Mouse (Mus musculus) liver, postnatal 0 days (tissue): ENCODE data around the gene 6030445D17Rik. TPM values are rescaled to one million over a fixed set of nuclear protein-coding genes. Genes with fewer than 3 reads are reported as not detected.

Experiments used
- ATAC-seq: fragments of 200-750 bp; cut with Nextera tagmentation; 2 replicates; pipeline ENCODE4 v1.8.0; 2017; ENCODE audit warnings: mild to moderate bottlenecking, moderate library complexity
- DNase-seq: peaks from one replicate; pipeline ENCODE4 v3.0.0-alpha.2; 2016
- H3K27ac ChIP-seq: fragments of 300-500 bp; sonication (generic); 2 replicates; pipeline ENCODE4 v1.5.1; 2014; ENCODE audit warnings: antibody characterized with exemption, moderate library complexity, mild to moderate bottlenecking, low read depth
- H3K27me3 ChIP-seq: fragments of 300-500 bp; sonication (generic); 2 replicates; pipeline ENCODE4 v1.6.1; 2014; ENCODE audit warnings: low read length, control low read depth, mixed read lengths; ENCODE audit not compliant: insufficient read depth
- H3K36me3 ChIP-seq: fragments of 300-500 bp; sonication (generic); replicated peaks from 2 replicates; pipeline ENCODE4 v1.6.1; 2014; ENCODE audit warnings: mild to moderate bottlenecking, control low read depth, low read length, moderate library complexity, mixed read lengths; ENCODE audit not compliant: insufficient read depth
- H3K4me1 ChIP-seq: fragments of 300-500 bp; sonication (generic); 2 replicates; pipeline ENCODE4 v1.6.1; 2014; ENCODE audit warnings: antibody characterized with exemption, mild to moderate bottlenecking, control low read depth; ENCODE audit not compliant: insufficient read depth
- H3K4me2 ChIP-seq: fragments of 300-500 bp; sonication (generic); 2 replicates; pipeline ENCODE4 v1.6.1; 2014; ENCODE audit warnings: low read depth, mild to moderate bottlenecking, low read length, moderate library complexity, mixed read lengths
- H3K4me3 ChIP-seq: fragments of 300-500 bp; sonication (generic); 2 replicates; pipeline ENCODE4 v1.5.1; 2014; ENCODE audit warnings: low read depth, low read length
- H3K9ac ChIP-seq: fragments of 300-500 bp; sonication (generic); replicated peaks from 2 replicates; pipeline ENCODE4 v1.6.1; 2014; ENCODE audit warnings: mild to moderate bottlenecking, moderate library complexity
- H3K9me3 ChIP-seq: fragments of 300-500 bp; sonication (generic); 2 replicates; pipeline ENCODE4 v1.6.1; 2016; ENCODE audit warnings: mild to moderate bottlenecking, control low read depth, low read length, mixed read lengths
- CTCF ChIP-seq: sonication (generic); IDR thresholded peaks from 2 replicates; pipeline ENCODE4 v1.5.1; 2016; ENCODE audit warnings: antibody characterized with exemption, low read depth
- EP300 ChIP-seq: IDR thresholded peaks from 2 replicates; pipeline ENCODE4 v1.6.1; 2016; ENCODE audit warnings: antibody characterized with exemption, low read depth, mild to moderate bottlenecking
- WGBS: fragments of 180-500 bp; shearing (Covaris S2); extraction: QIAGEN DNeasy Blood & Tissue Kit; methylation state at CpG from one replicate; pipeline ENCODE4 v1.1.7; 2014; ENCODE audit not compliant: insufficient replicate concordance; 5-methylcytosine and 5-hydroxymethylcytosine counted together
- polyA plus RNA-seq: library from polyadenylated mRNA; unstranded; fragments of >200 nt; fragmentation: Nextera tagmentation; extraction: Ambion mirVana; gene quantifications from 2 replicates; pipeline ENCODE4 v1.2.1, GENCODE M21; 2015

Gene 6030445D17Rik
- polyA plus RNA-seq: 0.12 TPM in 1 of 2 replicates, not detected in the other

DNA sequence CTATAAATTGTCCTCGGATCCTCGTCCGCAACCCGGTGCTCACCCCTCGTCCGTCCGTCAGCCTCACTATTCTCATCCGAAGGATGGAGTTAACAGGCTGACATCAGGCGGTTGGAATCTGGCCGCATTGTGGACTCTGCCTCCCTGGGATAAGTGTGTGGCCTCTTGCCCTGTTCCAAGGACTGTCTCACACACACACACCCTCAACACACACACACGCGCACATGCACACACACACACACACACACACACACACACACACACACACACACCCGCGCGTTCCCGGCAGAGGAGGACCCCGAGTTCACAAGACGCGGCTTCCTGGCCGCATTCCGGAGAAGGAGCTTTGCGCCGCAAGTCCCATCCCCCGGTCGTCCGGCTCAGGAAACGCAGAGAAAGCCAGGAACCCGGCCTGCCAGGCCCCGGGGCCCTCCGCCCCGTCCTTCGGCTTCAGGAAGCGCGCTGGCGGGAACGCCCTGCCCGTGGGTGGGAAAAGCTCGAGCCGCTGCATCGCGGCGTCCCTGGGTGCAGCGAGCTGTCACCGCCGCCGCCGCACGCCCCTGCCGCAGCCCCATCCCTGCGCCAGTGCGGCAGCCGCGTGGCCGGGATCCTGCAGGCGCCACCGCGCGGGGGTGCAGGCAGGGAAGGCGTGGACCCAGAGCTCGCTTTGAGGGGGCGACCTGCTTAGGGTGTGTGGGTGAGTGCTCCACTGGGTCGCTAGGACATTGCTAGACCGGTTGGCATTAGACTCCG lies at the start of gene 6030445D17Rik:
Gene 6030445D17Rik (plus strand): TSS at position 165 of the 753 bp plus-strand sequence.
- H3K36me3 ChIP-seq: no peaks in the 10 kb centered on the region
- ATAC-seq: peak; percentile 77
- H3K9me3 ChIP-seq: no peaks in the 10 kb centered on the region
- H3K27me3 ChIP-seq: peaks cover 5% of the 10 kb centered on the region
- H3K27ac ChIP-seq: peak within 1 kb of the TSS; percentile 75
- 4% methylated on average over 55 of the region's 64 CpGs for WGBS
- TF ChIP-seq EP300: no peak
- TF ChIP-seq CTCF: no peak
- peak; percentile 67 for DNase-seq
- peak within 1 kb of the TSS; percentile 67 for H3K9ac ChIP-seq
- peak within 1 kb of the TSS; percentile 62 for H3K4me3 ChIP-seq
- H3K4me2 ChIP-seq: peak within 1 kb of the TSS; percentile 90
- H3K4me1 ChIP-seq: 0 out of 2 replicates have a peak, but pooled peaks cover 6% of the 10 kb centered on the region

DNA sequence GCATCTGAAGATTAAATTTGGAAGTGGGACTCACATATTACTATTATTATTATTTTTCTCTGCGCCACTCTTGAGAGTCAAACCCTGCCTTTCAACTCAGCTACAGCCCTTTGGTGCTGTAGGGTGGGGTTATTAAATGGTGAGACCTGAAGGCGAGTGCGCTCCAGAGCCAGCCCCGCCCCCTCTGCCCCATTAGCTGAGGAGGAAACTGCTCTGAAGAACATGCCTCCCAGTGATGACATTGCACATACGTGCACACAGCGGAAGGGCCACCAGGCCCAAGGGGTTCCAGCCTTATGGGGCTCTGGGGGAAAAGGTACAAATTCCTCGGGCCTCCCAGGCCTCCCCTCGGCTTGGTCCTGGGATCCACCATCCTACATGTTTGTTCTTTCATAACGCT lies 46.6 kb upstream of the 6030445D17Rik start:
- ATAC-seq (no peak), DNase-seq (no peak)
- Histone ChIP-seq H3K36me3 (no peaks in the 10 kb centered on the region), H3K4me3 (no peak overlapping the region), H3K9ac (no peak overlapping the region), H3K4me1 (no peaks in the 10 kb centered on the region), H3K9me3 (no peaks in the 10 kb centered on the region), H3K4me2 (no peak overlapping the region), H3K27ac (no peak overlapping the region), H3K27me3 (peaks cover 9% of the 10 kb centered on the region; the same call in 1 of the 2 replicates)
- TF ChIP-seq CTCF (no peak), EP300 (no peak)
- WGBS: 82% methylated on average over 9 of the region's 9 CpGs

DNA sequence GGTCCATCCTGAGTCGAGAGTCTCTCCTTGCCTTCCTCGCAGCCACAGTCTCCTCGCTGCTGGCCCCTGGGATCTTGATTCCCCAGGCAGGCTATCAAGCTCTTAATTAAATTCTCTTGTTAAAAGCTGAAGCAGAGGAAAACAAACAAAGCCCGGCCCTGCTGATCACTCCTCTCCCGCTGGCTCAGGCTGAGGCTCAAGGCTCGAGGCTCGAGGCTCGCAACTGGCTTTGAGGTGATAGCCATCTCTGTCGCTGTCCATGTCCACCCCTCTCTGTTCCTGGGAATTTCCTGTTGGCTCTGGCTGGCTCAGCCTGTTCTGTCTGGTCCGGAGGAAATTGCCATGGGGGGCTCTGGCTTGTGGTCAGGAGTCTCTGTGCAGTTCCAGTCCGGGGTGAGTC lies 43.1 kb upstream of the 6030445D17Rik start:
- Histone ChIP-seq H3K9ac (no peak overlapping the region), H3K4me2 (no peak overlapping the region), H3K9me3 (no peaks in the 10 kb centered on the region), H3K4me3 (no peak overlapping the region), H3K36me3 (no peaks in the 10 kb centered on the region), H3K4me1 (no peaks in the 10 kb centered on the region), H3K27me3 (peaks cover 18% of the 10 kb centered on the region), H3K27ac (no peak overlapping the region)
- 18% methylated on average over 11 of the region's 11 CpGs for WGBS
- TF ChIP-seq CTCF (no peak), EP300 (no peak)
- ATAC-seq: no peak
- DNase-seq: no peak

DNA sequence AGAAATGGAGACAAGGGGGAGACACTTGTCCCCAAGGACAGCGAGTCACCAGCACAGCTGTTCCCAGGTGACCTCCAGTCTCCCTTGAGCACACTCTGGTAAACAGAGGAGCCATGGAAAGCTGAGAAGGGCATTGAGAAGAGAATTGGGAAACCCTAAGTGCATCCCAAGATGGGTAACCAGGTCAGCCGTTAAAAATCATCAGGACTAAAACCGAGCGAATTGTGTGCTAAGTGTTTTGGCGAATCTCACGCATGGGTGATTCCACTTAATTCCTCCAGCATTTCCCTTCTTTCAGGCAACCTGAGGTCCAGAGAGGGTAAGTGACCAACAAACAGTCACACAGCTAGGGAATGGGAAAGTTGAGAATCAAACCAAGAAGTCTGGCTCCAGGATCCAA lies 42.7 kb upstream of the 6030445D17Rik start:
- ATAC-seq: no peak
- H3K4me1 ChIP-seq: peaks cover 2% of the 10 kb centered on the region; the same call in 1 of the 2 replicates
- no peaks in the 10 kb centered on the region for H3K36me3 ChIP-seq
- H3K4me3 ChIP-seq: no peak overlapping the region
- no peaks in the 10 kb centered on the region for H3K9me3 ChIP-seq
- no peak overlapping the region for H3K9ac ChIP-seq
- TF ChIP-seq EP300 (no peak), CTCF (no peak)
- WGBS: 69% methylated on average over 6 of the region's 6 CpGs
- no peak for DNase-seq
- H3K27me3 ChIP-seq: peaks cover 22% of the 10 kb centered on the region
- H3K4me2 ChIP-seq: no peak overlapping the region
- H3K27ac ChIP-seq: no peak overlapping the region

DNA sequence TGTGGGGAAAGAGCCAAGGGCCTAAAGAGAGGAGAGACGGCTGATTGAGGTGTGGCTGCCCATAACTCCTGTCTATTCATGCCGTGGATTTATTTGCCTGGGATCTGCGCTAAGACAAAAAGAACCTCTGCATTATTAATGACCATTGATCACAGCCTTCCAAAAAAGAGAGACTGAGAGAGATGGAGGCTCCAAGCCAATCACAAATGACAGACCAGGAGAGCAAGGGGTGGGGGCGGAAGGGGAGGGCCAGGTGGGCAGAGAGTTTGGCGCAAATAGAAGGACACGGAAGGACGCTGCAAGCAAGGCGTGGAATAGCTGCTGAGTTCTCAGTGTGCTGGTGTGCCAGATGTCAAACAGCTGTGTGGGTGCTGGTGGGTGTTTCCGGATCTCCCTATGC lies 38.8 kb upstream of the 6030445D17Rik start, which contains the start of gene Htr1d:
Gene Htr1d (plus strand): TSS at position 301 of the 400 bp plus-strand sequence.
- WGBS: 73% methylated on average over 9 of the region's 9 CpGs
- DNase-seq (no peak), ATAC-seq (no peak)
- H3K4me1 ChIP-seq: peaks cover 6% of the 10 kb centered on the region; the same call in 1 of the 2 replicates
- peak within 1 kb of the TSS; percentile 37 for H3K4me3 ChIP-seq
- H3K27me3 ChIP-seq: peaks cover 34% of the 10 kb centered on the region
- peak within 1 kb of the TSS; percentile 71 for H3K4me2 ChIP-seq
- no peaks in the 10 kb centered on the region for H3K36me3 ChIP-seq
- H3K27ac ChIP-seq: no peak within 1 kb of the TSS
- no peak within 1 kb of the TSS for H3K9ac ChIP-seq
- TF ChIP-seq CTCF: no peak
- no peak for TF ChIP-seq EP300
- H3K9me3 ChIP-seq: no peaks in the 10 kb centered on the region

DNA sequence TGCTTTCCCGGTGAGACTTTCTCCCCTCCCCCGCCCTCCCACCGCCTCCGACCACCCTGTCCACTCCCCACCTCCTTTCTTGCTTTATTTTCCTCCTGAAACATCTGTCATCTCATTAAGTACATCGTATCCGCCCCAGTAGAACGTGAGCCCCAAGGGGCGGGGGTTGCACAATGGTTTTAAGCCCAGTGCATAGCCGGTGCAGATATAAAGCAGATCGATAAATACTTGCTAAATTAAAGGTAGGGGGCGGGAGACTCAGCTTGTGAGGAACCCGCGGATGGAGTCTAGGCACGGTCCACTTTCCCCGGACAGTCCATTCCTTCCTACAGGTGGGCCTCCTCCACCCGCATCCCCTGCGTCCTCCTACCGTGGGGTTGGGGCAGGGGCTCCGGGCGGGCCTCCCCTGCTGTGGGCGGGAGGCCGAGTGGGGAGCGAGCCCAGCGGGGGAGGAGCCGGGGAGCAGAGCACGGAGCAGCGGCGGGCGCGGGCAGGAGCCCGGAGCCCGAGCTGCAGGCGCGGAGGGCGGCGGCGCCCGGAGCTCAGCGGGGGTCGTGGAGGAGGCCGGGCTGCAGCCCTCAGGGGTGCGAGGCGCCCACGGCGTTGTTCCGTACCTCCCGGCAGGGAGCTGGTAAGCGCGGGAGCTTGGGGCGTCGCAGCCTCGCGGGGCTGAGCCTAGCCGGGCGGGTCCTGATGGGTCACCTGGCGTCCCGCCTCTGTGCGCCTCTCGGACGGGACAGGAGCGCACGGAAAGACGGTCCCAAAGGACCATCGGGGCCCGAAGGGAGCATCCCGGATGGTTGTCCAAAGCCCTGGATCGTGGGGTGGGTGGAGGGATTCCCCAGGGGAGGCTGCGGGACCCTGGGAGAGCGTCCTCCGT lies 37.7 kb upstream of the 6030445D17Rik start:
- Histone ChIP-seq H3K36me3 (no peaks in the 10 kb centered on the region), H3K9me3 (no peaks in the 10 kb centered on the region), H3K9ac (no peak overlapping the region), H3K4me2 (peak overlapping the region; percentile 71), H3K4me3 (peak overlapping the region; percentile 37), H3K4me1 (peaks cover 6% of the 10 kb centered on the region; the same call in 1 of the 2 replicates), H3K27me3 (peaks cover 30% of the 10 kb centered on the region), H3K27ac (no peak overlapping the region)
- ATAC-seq (peak; percentile 41; the same call in 1 of the 2 replicates), DNase-seq (peak; percentile 25)
- TF ChIP-seq EP300 (no peak), CTCF (no peak)
- WGBS: 2% methylated on average over 54 of the region's 70 CpGs
